Mouse (Mus musculus) retina, adult 2 months (tissue): Measurements from ENCODE around the gene Gabarapl2.

ENCODE experiments used
- DNase-seq: peaks from one replicate; pipeline ENCODE4 v3.0.0-alpha.2; 2012; ENCODE audit warnings: low read depth, low spot score

Gabarapl2 gene

GRCm38 (mm10) chr8:111967246-111967870, 26.9 kb downstream of the Gabarapl2 start:
- no peak for DNase-seq

GRCm38 (mm10) chr8:111968541-111968940, 28.0 kb downstream of the Gabarapl2 start:
- DNase-seq: no peak

DNA sequence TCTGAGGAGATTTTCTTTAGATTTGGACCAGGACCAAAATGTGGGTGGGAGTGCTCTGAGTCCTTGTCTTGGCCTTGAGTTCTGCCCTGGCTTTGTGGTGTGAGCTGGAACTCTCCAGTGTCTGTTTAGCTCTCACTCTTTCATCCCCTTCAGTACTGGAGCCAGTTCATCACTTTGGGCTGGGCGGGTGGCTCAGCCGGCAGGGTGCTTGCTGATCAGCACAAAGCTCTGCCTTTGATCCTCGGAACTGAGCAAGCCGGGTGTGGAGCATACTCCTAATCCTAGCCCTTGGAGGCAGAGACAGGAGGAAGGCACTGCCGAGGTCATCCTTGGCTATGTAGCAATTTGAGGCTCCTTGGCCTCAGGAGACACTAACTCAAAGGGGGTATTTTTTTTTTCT, 28.5 kb downstream of the Gabarapl2 start:
- DNase-seq: no peak

- no peak for DNase-seq
These were observed 33.6 kb downstream of the Gabarapl2 start for GRCm38 (mm10) chr8:111974138-111974537.

GRCm38 (mm10) chr8:111975706-111976105, 35.2 kb downstream of the Gabarapl2 start:
- DNase-seq: no peak

GRCm38 (mm10) chr8:111976326-111976725, 35.8 kb downstream of the Gabarapl2 start:
- DNase-seq: no peak

DNA sequence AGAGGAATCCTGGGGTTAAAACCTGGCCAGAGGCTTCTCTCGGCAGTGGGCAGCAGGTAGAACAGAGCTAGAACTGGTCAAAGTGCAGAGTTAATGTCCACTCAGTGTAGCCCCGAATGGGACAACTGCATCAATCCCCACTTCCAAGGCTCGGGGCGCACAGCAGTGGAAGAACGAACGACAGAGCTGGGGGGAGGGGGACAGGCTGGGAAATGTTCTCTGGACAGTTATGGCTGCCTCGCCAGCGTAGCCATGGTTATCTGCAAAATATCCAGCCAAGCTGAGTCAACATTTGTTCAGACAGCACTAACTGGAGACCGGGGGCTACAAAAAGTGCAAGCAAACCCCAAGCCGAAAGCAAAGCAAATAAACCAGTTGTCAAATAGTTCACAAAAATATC, 37.6 kb downstream of the Gabarapl2 start:
- DNase-seq: no peak

DNA sequence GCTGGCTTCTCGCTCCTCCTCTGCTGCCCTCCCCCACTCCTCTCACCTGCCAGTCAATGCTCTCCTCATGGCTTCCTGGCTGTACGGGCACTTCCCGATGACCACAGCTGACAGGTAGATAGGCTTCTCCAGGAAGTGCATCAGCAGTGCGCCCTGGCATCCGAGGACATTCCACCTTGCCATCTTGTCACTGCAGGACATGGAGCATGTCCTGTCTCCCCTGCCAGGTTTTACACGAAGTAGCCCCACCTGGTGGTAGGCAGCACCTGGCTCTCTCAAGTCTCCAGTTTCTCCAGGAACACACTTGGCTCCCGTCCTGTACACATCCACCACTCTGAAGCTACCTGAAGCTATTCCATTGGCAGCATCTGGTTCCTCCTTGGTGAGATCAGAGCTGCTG, 41.6 kb downstream of the Gabarapl2 start:
- DNase-seq: no peak

- DNase-seq: no peak
These were observed 44.0 kb downstream of the Gabarapl2 start for GRCm38 (mm10) chr8:111984511-111984910.

GRCm38 (mm10) chr8:111989911-111990310, 49.4 kb downstream of the Gabarapl2 start:
- peak; percentile 51 for DNase-seq

DNA sequence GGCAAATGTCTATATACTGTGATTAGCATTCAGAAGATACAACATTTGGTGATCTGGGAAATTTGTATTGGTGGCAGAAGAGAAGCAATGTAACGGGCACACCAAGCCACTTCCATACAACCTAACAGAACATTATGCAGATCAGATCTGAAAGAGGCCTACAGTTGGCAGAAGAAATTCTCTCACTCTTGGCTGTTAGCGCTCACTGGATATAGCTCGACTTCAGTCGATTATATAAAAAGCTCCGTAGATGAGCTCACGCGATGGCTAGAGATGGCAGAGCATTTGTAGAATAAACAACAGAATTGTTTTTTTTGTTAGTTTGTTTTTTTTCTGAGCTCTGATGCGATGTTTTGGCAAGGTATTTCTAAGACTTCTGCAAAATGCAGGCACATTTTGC, 50.8 kb downstream of the Gabarapl2 start:
- no peak for DNase-seq

DNA sequence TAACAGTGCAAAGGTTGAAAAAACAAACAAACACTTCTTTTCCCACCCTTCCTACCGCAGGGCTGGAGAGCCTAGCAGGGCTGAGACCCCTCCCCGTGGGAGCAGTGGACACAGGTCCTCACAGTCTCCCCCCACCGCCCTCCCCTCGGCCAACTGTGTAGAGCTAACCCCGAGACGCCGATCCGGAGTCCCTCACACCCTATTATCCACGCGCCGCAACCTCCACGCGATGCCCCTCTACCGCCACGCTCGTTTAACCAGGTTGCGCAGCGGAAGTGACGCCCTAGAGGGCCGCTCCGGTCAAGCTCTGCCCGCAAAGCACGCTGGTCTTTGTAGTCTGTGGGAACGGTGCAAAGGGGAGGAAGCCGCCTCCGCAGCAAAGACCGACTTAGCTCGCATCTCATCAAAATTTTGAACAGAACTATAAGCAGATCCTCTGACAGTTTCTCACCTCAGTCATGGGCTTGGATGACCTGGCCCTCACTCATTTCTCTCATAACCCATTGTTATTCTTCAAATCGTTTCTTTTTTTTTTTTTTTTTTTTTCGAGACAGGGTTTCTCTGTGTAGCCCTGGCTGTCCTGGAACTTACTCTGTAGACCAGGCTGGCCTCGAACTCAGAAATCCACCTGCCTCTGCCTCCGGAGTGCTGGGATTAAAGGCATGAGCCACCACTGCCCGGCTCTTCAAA, 51.7 kb downstream of the Gabarapl2 start, which contains the start of gene Adat1:
Adat1 (minus strand) TSS at position 290 of the 690 bp plus-strand sequence.
- peak; percentile 84 for DNase-seq

- no peak for DNase-seq
These were observed 52.2 kb downstream of the Gabarapl2 start for GRCm38 (mm10) chr8:111992703-111993039.
